Mouse (Mus musculus) adipocyte (in vitro differentiated cells): Measurements from ENCODE around the gene Tmem203.

Source experiments
- DNase-seq: peaks from one replicate; pipeline ENCODE4 v3.0.0-alpha.2; 2016; ENCODE audit warnings: low spot score

Gene Tmem203

GRCm38 (mm10) chr2:25255284-25255779, at the start of gene Tmem203:
Tmem203 (plus strand) TSS chr2:25255439.
- peak; percentile 91 for DNase-seq

GRCm38 (mm10) chr2:25207593-25207992, 47.6 kb upstream of the Tmem203 start:
- no peak for DNase-seq

GRCm38 (mm10) chr2:25210686-25211085, 44.6 kb upstream of the Tmem203 start:
- DNase-seq: no peak

- DNase-seq: peak; percentile 91
Measured at GRCm38 (mm10) chr2:25211121-25211670, 44.0 kb upstream of the Tmem203 start, which contains the start of gene Nelfb. Nelfb (minus strand) TSS chr2:25211489.

- no peak for DNase-seq
Measured at GRCm38 (mm10) chr2:25213266-25213865, 41.9 kb upstream of the Tmem203 start.

GRCm38 (mm10) chr2:25214444-25214843, 40.8 kb upstream of the Tmem203 start, which contains the start of gene Stpg3:
Stpg3 (minus strand) TSS chr2:25214637.
- DNase-seq: no peak

GRCm38 (mm10) chr2:25217666-25218065, 37.6 kb upstream of the Tmem203 start:
- no peak for DNase-seq

- no peak for DNase-seq
Measured at GRCm38 (mm10) chr2:25218445-25218844, 36.8 kb upstream of the Tmem203 start, which contains the start of gene Fam166a. Fam166a (plus strand) TSS chr2:25218745.

- DNase-seq: no peak
Measured at GRCm38 (mm10) chr2:25221331-25221772, 33.9 kb upstream of the Tmem203 start.

GRCm38 (mm10) chr2:25223681-25224491, 31.4 kb upstream of the Tmem203 start:
- peak; percentile 67 for DNase-seq

- DNase-seq: no peak
Measured at GRCm38 (mm10) chr2:25224492-25224765, 30.8 kb upstream of the Tmem203 start, which contains the start of gene Tubb4b. Tubb4b (minus strand) TSS chr2:25224702.

GRCm38 (mm10) chr2:25224766-25225752, 30.2 kb upstream of the Tmem203 start:
- peak; percentile 99 for DNase-seq

GRCm38 (mm10) chr2:25225811-25226379, 29.3 kb upstream of the Tmem203 start:
- no peak for DNase-seq

- peak; percentile 62 for DNase-seq
Measured at GRCm38 (mm10) chr2:25226864-25227263, 28.4 kb upstream of the Tmem203 start.

GRCm38 (mm10) chr2:25227406-25227805, 27.8 kb upstream of the Tmem203 start:
- no peak for DNase-seq

- peak; percentile 92 for DNase-seq
Measured at GRCm38 (mm10) chr2:25228431-25228889, 26.8 kb upstream of the Tmem203 start.

- no peak for DNase-seq
Measured at GRCm38 (mm10) chr2:25228995-25229530, 26.2 kb upstream of the Tmem203 start.

- DNase-seq: no peak
Measured at GRCm38 (mm10) chr2:25229582-25229981, 25.7 kb upstream of the Tmem203 start.

- DNase-seq: no peak
Measured at GRCm38 (mm10) chr2:25230581-25230980, 24.7 kb upstream of the Tmem203 start.

- DNase-seq: no peak
Measured at GRCm38 (mm10) chr2:25231038-25231437, 24.2 kb upstream of the Tmem203 start.

GRCm38 (mm10) chr2:25233421-25233820, 21.8 kb upstream of the Tmem203 start:
- DNase-seq: no peak
